Mouse (Mus musculus) mature B cell (primary cell): ENCODE results near the gene Tmem51.
"Not testable (repeated sequence)": the region's sequence is repeated elsewhere in the genome, so short reads cannot be mapped to it uniquely, and the experiment has no call there.

Source experiments
- in situ Hi-C: fragments of 300-500 bp; cut with MboI; formaldehyde crosslinking; loops from 2 replicates; pipeline ENCODE4 v1.14.3; 2019

Gene Tmem51

DNA sequence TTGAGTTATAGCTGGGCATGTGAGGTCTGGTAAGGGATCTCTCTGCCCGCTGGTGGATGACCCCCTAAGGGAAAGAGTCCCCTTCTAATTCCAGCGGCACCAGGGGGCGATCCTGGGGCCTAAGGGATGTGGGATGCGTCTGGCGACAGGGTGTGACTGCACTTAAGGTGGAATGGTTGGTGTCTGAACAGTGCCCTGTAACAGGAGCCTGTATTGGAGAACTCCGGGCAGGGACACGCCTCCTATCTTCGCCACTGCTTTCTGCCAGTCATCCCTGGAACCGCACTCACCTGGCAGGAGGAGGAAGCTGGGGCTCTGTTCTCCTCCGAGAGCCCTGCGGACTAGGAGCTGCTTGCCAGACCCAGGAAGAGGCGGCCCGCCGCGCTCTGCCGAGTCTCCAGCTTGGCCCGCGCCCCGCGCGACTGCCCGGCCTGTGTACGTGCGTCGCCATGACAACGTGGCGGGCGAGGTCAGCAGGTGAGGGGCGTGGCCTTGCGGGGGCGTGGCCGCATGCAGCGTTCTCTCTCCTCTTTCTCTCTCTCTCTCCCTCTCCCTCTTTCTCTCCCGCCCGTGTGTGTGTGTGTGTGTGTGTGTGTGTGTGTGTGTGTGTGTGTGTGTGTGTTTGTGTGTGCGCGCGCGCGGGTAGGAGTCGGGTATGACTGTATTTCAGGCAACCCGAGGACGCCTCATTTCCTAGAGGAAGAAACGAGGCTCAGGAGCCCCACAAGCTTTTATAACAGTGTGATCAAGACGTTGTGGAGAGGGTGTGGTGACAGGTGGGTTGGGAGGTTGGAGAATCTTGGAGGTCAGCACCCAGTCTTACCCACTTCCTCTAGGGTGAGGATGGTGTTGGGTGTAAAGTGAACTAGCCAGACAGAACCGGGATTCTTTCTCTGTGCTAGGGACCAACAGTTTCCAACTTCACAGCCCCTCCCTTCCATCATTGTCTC, 69.2 kb downstream of the Tmem51 start, which contains the start of gene Fhad1:
Gene Fhad1, minus strand, starts transcription at position 424 of the 950 bp plus-strand sequence.
- in situ Hi-C loops = no loop called here

DNA sequence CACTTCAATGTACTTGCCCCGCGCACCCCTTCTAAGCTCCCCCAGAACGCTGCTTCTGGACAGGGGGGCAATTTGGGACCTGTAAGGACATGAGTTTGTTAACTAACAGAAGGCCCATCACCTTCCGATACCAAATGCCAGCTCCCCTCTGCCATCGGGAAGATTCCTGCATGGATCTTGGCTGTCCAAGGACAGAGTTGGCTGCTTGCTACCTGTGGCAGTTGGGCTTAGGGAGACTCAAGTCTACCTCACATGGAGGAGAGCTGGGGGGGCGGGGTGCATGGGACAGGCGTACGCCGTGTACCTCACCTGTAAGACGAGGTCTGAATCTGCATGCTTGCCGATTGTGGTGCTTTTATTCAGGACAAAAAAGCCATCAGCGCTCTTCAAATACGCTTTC, 72.9 kb downstream of the Tmem51 start:
- in situ Hi-C loops = no loop called here

DNA sequence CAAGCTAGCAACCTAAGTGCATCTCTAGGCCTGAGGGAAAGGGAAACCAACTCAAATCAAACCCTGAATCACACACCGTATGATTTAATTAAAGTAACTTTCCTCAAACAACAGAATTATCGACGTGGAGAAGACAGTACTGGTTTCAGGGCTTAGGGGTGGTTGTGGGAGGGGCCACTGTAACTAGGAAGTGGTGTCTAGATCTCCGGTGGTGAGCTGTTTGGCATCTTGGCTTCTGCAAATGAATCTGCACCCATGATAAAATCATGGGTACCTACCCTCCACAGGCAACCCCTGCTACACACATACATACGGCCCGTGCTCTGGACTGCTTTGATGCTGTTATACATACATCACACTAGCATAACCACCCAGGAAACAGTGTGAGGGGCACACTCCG, 73.7 kb downstream of the Tmem51 start:
- in situ Hi-C loops = no loop called here

DNA sequence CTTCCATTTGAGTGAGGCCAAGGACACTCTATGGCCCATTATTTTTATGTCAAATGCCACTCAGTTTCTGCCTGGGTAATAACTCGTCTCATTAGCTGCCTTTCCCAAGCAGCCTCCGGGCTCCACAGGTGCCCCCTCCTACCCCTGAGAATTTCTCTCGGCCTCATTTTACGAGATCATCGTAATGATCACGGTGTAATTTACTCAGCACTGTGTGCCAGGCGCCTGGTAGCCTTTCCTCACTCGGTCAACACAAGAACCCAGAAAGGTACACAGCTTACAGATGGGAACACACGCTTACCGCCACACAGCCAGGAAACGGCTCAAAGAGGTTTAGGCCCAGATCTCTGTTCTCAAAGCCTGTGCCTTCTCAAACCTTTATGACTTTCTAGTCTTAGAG, 75.9 kb downstream of the Tmem51 start:
- in situ Hi-C loops = no loop called here

DNA sequence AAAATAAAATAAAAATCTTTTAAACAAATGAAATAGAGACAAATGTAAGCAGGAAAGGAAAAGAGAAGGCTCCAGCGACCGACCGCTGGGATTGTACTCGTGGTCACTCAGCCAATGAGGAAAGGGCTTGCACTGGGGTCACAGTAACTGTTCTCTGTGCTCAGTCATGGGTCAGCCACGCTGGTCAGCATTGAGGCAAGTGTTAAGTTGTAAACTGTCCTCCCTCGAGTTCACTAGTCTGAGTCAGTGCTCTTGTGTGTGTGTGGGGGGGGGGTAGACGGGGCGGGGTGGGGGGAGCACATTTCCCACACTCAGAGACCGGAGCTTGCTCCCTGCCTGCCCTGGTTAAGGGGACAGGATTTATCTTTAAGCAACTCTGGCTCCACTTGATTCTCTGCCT, 83.5 kb downstream of the Tmem51 start:
- in situ Hi-C loops = no loop called here

DNA sequence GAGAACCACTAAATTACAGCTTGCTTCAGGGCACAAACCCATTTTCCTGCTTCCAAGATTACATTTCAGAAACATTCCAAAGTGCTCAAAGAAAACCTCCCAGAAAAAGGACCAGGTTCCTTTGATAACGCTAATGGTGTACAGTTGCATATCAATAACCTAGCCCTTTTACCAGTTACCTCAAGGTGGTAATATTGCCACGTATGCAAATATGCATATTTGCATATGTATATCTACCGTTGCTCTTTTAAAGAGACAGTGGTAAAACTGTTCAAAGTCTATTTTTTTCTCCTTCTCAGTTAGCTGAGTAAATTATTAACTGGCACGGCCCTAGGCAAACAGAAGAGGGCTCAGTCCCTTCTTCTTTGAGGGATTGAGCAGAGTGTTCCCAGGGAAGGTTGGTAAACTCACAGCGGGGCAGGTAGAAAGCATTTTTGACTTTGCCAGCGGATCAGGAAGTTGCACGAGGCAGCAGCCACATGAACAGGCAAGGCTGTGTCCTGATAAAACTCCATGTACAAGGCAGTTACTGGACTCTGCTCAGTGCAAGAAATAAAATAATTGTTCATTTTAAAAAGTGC, 84.5 kb downstream of the Tmem51 start:
- in situ Hi-C loops = no loop called here

DNA sequence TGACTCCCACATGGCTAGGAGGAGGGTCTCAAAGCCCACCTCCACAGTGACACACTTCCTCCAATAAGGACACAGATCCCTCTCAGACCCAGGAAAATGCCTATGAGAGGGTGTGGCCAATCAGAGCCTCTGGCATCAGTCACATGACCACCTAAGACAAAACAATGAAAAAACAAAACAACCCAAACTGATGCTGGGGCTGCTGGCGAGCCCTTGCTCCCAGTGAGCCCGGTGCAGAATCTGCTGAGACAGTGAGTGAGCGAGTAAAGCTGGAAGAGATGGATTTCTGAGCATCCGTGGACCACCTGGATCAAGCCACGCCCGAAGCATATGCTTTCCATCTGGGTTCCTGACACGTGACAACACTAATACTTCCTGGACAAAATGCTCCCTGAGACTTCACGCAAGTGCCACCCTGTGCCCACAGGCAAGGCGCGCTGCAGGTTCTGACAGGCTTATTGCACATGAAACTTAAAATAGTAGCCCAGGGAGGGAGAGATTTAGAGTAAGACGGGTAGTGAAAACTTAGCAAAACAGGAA, 85.8 kb downstream of the Tmem51 start:
- in situ Hi-C loops = no loop called here

DNA sequence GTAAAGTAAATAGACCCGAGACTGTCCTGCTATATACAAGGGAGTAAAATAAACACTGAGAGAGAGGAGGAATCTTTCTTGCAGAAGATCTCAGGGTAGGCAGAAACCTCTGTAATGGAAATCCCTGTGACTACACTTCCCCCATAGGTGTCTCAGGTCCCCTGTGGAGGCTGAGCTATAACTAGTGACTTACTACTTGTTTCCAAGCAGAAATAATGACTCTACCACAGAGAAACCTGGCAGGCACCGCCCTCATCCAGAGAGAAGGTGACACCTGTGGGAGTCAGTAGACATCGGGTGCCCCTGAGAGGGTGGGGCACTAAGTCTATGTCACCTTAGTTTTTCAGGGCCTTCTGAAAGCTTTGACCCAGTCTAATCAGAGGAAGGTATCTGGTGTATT, 87.2 kb downstream of the Tmem51 start:
- in situ Hi-C loops = no loop called here

DNA sequence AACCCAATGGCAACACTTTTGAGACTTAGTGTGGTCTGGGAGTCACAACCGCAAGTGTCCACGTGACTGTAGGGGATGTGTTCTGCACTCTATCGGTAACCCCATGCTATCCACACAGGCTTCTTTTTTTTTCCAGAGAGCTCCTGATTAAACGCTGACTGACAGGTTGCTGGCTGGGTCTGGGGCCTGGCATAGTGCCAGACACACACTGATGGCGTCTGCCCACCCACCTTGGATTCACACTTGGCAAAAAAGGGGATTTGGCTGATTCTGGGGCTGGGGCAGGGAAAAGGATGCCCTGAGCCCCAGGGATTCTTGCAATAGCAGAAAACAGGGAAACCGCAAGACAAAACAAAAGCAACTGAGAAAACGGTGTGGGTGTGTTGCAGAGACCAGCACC, 88.0 kb downstream of the Tmem51 start:
- in situ Hi-C loops = no loop called here

DNA sequence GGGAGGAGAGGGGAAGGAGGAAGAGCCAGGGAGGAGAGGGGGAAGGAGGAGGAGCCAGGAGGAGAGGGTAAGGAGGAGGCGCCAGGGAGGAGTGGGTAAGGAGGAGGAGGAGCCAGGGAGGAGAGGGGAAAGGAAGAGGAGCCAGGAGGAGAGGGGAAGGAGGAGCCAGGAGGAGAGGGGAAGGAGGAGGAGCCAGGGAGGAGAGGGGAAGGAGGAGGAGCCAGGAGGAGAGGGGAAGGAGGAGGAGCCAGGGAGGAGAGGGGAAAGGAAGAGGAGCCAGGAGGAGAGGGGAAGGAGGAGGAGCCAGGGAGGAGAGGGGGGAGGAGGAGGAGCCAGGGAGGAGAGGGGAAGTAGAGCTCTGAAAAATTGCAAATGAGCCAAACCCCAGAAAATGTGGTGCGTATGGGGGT, 90.0 kb downstream of the Tmem51 start:
- in situ Hi-C loops = not testable (repeated sequence)

DNA sequence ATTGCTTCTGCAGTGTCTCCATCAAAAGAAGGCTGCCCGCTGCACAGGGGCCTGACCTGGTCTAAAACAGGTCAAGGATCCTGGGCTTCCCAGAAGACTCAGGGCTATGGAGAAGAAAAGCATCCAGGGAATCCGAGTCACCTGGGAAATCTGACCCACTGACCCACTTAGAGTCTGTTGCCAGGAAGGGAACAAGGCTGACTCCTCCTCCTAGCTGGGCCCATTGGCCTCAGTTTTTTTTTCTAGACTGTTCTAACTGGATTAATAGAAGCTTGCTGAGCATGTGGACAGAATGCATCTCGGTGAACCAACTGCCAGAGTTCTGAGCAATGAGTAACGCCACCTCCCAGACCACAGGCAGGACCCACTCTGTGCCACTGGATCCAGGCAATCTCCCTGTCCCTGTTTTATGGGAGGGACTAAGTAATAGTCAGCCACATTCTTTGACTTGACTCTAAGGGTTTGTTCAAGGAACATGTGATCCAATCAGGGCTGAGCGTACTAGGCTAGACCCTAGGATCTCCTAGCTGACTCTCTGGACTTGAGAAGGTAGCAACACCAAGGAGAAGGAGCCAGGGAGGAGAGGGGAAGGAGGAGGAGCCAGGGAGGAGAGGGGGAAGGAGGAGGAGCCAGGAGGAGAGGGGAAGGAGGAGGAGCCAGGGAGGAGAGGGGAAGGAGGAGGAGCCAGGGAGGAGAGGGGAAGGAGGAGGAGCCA, 90.6 kb downstream of the Tmem51 start:
- in situ Hi-C loops = no loop called here

DNA sequence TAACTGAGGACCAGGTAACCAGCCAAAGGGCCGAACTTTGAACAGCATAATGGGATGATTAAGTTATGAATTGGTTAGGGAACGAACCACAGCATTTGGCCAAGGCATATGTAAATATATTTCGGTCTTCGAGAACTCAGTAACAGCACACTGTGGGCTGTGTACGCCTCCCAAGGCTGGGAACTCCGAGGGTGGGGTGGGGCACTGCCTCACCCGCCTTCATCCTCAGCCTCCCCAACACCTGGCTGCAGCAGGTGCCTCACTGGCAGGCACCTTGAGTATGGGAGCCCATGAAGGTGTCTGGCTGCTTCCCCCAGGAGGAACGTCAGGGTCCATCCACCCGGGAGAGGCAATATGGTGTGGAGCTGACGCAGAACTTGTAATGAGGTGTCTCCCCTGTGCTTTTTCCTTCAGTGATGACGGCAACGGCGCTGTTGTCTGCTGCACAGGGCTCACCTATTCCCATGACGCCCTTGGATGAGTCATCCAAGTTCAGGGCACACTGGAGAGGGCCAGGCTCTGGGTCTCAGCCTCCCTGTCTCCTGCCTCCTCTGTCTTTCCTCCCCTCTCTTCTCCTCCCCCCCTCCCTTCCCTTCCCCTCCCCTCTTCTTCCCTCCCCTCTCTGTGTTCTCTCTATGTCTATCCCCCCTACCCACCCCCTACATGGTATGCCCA, 91.4 kb downstream of the Tmem51 start:
- in situ Hi-C loops = no loop called here

DNA sequence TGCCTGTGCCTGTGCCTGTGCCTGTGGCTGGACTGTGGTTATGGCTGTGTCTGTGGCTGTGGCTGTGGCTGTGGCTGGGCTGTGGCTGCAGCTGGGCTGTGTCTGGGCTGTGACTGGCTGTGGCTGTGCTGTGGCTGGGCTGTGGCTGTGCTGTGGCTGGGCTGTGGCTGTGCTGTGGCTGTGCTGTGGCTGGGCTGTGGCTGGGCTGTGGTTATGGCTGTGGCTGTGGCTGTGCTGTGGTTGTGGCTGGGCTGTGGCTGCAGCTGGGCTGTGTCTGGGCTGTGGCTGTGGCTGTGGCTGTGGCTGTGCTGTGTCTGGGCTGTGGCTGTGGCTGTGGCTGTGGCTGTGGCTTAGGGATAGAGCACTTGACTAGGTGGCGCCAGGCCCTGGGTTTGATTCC, 95.9 kb downstream of the Tmem51 start:
- in situ Hi-C loops = no loop called here

DNA sequence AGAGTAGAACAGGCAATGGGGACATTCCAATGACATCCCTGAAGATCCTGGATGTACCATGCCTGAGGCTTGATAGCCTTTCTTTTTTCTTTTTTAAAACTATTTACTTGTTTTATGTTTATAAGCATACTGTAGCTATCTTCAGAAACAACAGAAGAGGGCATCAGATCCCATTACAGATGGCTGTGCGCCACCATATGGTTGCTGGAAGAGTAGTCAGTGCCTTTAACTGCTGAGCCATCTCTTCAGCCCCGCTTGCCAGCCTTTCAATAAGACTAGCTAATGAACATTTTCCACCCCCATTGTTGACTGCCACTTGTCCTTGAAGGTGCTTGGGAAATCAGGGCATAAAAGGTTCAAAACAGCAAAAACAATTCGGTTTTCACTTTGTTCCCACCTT, 100.4 kb downstream of the Tmem51 start:
- in situ Hi-C loops = no loop called here

DNA sequence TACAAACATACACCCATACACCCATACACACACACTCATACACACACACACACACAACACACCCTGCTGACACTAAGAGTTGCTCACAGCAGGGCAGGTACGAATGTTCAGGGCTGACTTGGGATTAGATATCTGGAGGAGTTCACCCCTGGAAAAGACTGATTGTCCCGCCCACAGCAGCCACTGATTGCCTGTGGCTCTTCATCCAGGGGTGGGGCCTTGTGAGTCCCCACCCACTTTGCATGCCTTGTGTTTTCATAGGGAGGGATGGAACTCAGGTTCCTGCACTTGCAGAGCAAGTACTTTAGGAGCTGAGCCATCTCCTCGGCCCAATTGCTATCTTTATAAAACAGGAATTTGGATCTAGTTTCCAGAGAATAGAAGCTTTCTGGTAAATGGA, 102.6 kb downstream of the Tmem51 start:
- in situ Hi-C loops = no loop called here
